Mouse (Mus musculus): Measurements from ENCODE around the gene D630045J12Rik. TPM values are rescaled to one million over a fixed set of nuclear protein-coding genes. Genes with fewer than 3 reads are reported as not detected.

Gene D630045J12Rik
- polyA plus RNA-seq, 1 experiment from 2014 or later: 3.5 TPM

DNA sequence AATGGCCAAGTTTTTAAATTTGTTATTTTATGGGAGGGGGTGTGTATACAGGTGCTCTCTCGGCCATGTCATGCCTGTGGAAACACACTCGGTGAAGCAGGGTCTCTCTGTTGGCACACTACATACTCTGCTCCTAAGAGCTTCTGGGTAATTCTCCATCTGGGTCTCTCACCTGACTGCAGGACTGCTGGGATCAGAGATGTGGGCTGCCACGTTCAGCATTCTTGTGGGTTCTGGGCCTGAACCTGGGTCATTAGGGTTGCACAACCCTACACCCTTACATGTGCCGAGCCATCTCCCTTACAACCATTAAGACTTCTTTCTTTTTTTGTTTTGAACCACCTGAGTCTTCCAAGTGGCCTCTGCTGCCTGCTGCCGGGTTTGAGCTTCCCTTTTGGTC, 132.0 kb downstream of the D630045J12Rik start:
- DNase-seq (ENCODE audit: low spot score): no peak
- Histone ChIP-seq H3K4me1 (replicated peaks; ENCODE audit: insufficient read depth, low read length) (no peaks in the 10 kb centered on the region; the same call in 1 of the 2 replicates), H3K4me3 (replicated peaks; ENCODE audit: low read depth, low read length) (no peak overlapping the region), H3K9ac (ENCODE audit: low read depth, low read length) (no peak overlapping the region), H3K36me3 (ENCODE audit: insufficient read depth, low read length) (0 out of 2 replicates have a peak, but pooled peaks cover 3% of the 10 kb centered on the region), H3K27ac (peak overlapping the region; percentile 92), H3K9me3 (replicated peaks; ENCODE audit: low read length) (no peaks in the 10 kb centered on the region), H3K4me2 (ENCODE audit: low read length) (no peak overlapping the region), H3K27me3 (ENCODE audit: insufficient read depth, low read length) (no peaks in the 10 kb centered on the region)
- 63% methylated on average over 5 of the region's 5 CpGs for WGBS
- TF ChIP-seq CTCF (IDR thresholded peaks at IDR 0.05; ENCODE audit: low read depth): no peak
- no peak for ATAC-seq (replicated peaks; ENCODE audit: low FRiP score, low read depth)

DNA sequence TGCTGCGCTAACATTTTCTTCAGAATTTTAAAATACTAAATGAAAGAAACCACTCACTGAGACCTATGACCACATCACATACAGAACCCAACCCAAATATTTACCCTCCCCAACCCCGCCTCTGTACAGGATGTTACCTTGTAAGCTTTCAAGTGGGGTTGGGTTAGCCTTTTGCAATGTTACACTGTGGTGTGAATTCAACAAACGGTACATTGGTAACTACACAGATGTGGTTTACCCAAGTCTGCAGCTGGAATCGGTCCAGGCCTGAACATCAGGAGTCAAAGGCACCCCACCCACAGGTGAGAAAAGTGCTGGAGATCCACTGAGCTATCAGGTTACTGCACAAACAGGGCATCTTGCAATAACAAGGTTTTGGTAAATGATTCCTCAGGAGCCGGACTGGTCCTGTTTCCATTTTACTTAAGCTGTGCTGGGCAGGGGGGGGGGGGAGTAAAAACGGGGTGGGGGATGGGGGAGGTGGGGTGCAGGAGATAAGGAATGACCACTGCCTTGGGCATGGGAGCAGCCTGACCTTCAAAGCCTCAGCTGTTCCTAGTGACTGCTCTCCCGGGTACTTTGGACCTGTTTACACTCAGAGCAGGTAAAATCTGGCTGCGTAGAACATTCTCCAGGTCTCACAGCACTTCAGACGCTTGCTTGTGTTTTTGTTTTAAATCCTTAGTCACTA, 133.0 kb downstream of the D630045J12Rik start:
- no peak for TF ChIP-seq CTCF (IDR thresholded peaks at IDR 0.05; ENCODE audit: low read depth)
- Histone ChIP-seq H3K27ac (peak overlapping the region; percentile 92), H3K4me2 (ENCODE audit: low read length) (no peak overlapping the region), H3K9me3 (replicated peaks; ENCODE audit: low read length) (no peaks in the 10 kb centered on the region), H3K4me1 (replicated peaks; ENCODE audit: insufficient read depth, low read length) (no peaks in the 10 kb centered on the region; the same call in 1 of the 2 replicates), H3K4me3 (replicated peaks; ENCODE audit: low read depth, low read length) (no peak overlapping the region), H3K27me3 (ENCODE audit: insufficient read depth, low read length) (no peaks in the 10 kb centered on the region), H3K36me3 (ENCODE audit: insufficient read depth, low read length) (0 out of 2 replicates have a peak, but pooled peaks cover under 1% of the 10 kb centered on the region), H3K9ac (ENCODE audit: low read depth, low read length) (no peak overlapping the region)
- peak; percentile 39 for DNase-seq (ENCODE audit: low spot score)
- peak; percentile 77 for ATAC-seq (replicated peaks; ENCODE audit: low FRiP score, low read depth)
- 35% methylated on average over 9 of the region's 9 CpGs for WGBS

DNA sequence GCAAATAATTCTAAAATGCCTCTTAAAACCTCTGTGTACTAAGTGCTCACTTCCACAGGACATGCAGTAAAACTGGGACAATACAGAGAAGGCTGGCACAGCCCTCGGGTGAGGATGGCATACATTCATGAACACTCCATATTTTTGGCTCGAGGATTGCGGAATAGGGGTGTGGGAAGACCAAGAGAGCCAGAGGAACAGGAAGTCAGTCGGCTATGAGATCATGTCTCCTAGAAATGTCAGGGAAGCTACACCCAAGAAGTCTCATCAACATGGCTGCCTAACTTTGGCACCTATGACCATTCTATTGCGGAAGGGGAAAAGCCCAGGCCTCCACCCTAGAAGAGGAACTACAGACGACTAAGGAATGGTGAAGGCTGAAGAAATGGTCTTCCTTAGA, 135.5 kb downstream of the D630045J12Rik start:
- no peak for ATAC-seq (replicated peaks; ENCODE audit: low FRiP score, low read depth)
- no peak overlapping the region for H3K9ac ChIP-seq (ENCODE audit: low read depth, low read length)
- no peak overlapping the region for H3K4me2 ChIP-seq (ENCODE audit: low read length)
- no peaks in the 10 kb centered on the region for H3K27me3 ChIP-seq (ENCODE audit: insufficient read depth, low read length)
- no peak overlapping the region for H3K27ac ChIP-seq
- no peak overlapping the region for H3K4me3 ChIP-seq (replicated peaks; ENCODE audit: low read depth, low read length)
- no peak for TF ChIP-seq CTCF (IDR thresholded peaks at IDR 0.05; ENCODE audit: low read depth)
- DNase-seq (ENCODE audit: low spot score): no peak
- no peaks in the 10 kb centered on the region for H3K9me3 ChIP-seq (replicated peaks; ENCODE audit: low read length)
- no peaks in the 10 kb centered on the region for H3K36me3 ChIP-seq (ENCODE audit: insufficient read depth, low read length)
- no peaks in the 10 kb centered on the region for H3K4me1 ChIP-seq (replicated peaks; ENCODE audit: insufficient read depth, low read length)
- 87% methylated on average over 6 of the region's 6 CpGs for WGBS

DNA sequence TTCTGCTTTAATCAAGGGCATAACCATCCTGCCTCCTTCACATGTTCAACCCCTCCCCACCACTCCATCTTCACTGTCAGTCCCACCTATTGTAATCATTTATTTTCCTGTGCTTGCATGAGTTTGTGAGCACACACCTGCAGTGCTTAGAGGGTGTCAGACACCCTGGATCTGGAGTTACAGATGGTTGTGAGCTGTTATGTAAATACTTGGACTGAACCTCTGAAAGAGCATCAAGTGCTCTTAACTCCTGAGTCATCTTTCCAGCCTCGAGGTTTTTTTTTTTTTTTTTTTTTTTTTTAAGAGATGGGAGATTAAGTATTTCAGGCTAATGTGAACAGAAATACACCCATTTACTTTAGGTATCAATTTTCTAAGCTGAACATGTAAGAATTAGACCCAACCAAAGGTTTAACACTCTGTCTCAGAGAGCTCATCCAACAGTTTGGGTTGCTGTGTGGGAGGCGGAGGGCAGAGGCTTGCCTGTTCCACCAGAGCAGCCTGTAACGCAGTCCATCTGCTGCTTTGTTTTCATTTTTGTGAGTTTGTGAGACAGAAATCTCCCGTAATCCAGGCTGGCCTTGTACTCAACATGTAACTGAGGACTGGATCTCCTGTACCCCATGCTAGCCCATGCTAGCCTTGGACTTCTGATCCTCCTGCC, 137.6 kb downstream of the D630045J12Rik start:
- DNase-seq (ENCODE audit: low spot score) (peak; percentile 34), ATAC-seq (replicated peaks; ENCODE audit: low FRiP score, low read depth) (no peak)
- Histone ChIP-seq H3K9ac (ENCODE audit: low read depth, low read length) (no peak overlapping the region), H3K4me1 (replicated peaks; ENCODE audit: insufficient read depth, low read length) (no peaks in the 10 kb centered on the region), H3K4me3 (replicated peaks; ENCODE audit: low read depth, low read length) (no peak overlapping the region), H3K4me2 (ENCODE audit: low read length) (no peak overlapping the region), H3K27ac (no peak overlapping the region), H3K36me3 (ENCODE audit: insufficient read depth, low read length) (no peaks in the 10 kb centered on the region), H3K9me3 (replicated peaks; ENCODE audit: low read length) (no peaks in the 10 kb centered on the region), H3K27me3 (ENCODE audit: insufficient read depth, low read length) (no peaks in the 10 kb centered on the region)
- TF ChIP-seq CTCF (IDR thresholded peaks at IDR 0.05; ENCODE audit: low read depth): no peak
- WGBS: 22% methylated on average over 4 of the region's 4 CpGs

DNA sequence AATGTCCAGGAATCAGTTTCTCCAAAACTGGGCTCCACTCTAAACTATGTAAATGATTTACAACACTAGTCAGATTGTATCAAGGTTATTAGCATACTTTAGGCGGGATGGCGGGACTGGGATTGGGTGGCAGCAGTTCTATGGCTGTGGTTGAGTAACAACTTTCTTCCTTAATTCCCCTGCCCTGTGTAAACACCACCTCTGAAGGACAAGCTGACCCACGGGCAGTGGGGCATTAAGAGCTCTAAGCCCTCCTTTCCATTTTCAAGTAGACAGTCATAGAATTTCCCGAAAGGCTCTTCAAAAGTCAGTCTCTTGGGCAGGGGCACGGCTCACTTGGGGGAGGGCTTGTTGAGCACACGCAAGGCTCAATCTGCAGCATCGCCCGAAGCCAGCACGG, 142.9 kb downstream of the D630045J12Rik start:
- ATAC-seq (replicated peaks; ENCODE audit: low FRiP score, low read depth) (peak; percentile 59; the same call in 1 of the 2 replicates), DNase-seq (ENCODE audit: low spot score) (peak; percentile 70)
- Histone ChIP-seq H3K27ac (peak overlapping the region; percentile 83), H3K4me2 (ENCODE audit: low read length) (peak overlapping the region; percentile 46), H3K4me3 (replicated peaks; ENCODE audit: low read depth, low read length) (no peak overlapping the region), H3K27me3 (ENCODE audit: insufficient read depth, low read length) (no peaks in the 10 kb centered on the region), H3K9ac (ENCODE audit: low read depth, low read length) (no peak overlapping the region), H3K4me1 (replicated peaks; ENCODE audit: insufficient read depth, low read length) (peaks cover 7% of the 10 kb centered on the region; the same call in 1 of the 2 replicates), H3K9me3 (replicated peaks; ENCODE audit: low read length) (no peaks in the 10 kb centered on the region), H3K36me3 (ENCODE audit: insufficient read depth, low read length) (no peaks in the 10 kb centered on the region)
- no peak for TF ChIP-seq CTCF (IDR thresholded peaks at IDR 0.05; ENCODE audit: low read depth)
- WGBS: 37% methylated on average over 9 of the region's 9 CpGs

DNA sequence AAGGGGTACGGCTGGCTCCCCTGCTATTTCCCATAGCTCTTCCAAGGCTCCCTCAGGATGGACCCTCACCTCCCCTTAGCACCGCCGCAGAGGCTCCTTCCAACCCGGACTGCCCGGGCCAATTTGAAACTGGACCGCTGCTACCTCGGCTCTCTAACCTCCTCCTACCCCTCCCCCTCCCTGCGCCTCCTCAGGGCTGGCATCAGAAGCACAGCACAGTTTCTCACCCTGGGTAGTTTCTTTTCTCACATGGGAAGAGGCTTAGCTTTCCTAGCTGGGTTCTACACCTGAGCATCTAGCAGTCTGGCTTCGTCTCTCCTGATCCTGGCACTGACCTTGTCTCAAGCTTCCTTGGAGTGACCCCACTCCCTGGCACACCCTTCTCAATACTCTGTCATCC, 143.9 kb downstream of the D630045J12Rik start:
- 12% methylated on average over 9 of the region's 9 CpGs for WGBS

More for the DNA sequence above, 143.9 kb downstream of the D630045J12Rik start:
- H3K27me3 ChIP-seq (ENCODE audit: insufficient read depth, low read length): no peaks in the 10 kb centered on the region
- TF ChIP-seq CTCF (IDR thresholded peaks at IDR 0.05; ENCODE audit: low read depth): no peak
- peaks cover 7% of the 10 kb centered on the region; the same call in 1 of the 2 replicates for H3K4me1 ChIP-seq (replicated peaks; ENCODE audit: insufficient read depth, low read length)
- H3K4me3 ChIP-seq (replicated peaks; ENCODE audit: low read depth, low read length): peak overlapping the region; percentile 24
- DNase-seq (ENCODE audit: low spot score) (no peak), ATAC-seq (replicated peaks; ENCODE audit: low FRiP score, low read depth) (peak; percentile 34; the same call in 1 of the 2 replicates)
- peak overlapping the region; percentile 46 for H3K4me2 ChIP-seq (ENCODE audit: low read length)
- peak overlapping the region; percentile 83 for H3K27ac ChIP-seq
- no peaks in the 10 kb centered on the region for H3K9me3 ChIP-seq (replicated peaks; ENCODE audit: low read length)
- peak overlapping the region; percentile 55 for H3K9ac ChIP-seq (ENCODE audit: low read depth, low read length)
- no peaks in the 10 kb centered on the region for H3K36me3 ChIP-seq (ENCODE audit: insufficient read depth, low read length)

All from kidney, postnatal 0 days (tissue).